In genomic region chr14:52015445-52016100, GRCm38 (mm10) we compare ENCODE assay signal across 9 mouse cellular contexts. TPM values are rescaled to one million over a fixed set of nuclear protein-coding genes. Genes with fewer than 3 reads are reported as not detected.
A peak's percentile ranks its signal among the peaks of the same experiment; 100 is the strongest.
DNase-seq lines count a peak whose midpoint lies in the region; ATAC-seq and TF ChIP-seq lines count a peak whose summit lies in the region.
"Had no signal": no experiment of that assay in that cellular context is flagged by ENCODE, and none has a peak within 500 bp of the region (broad histone marks: within the 10 kb centered on the region; RNA-seq: fewer than 3 reads in every experiment).

Gene Tmem253 (plus strand): TSS chr14:52015658.

- ATAC-seq in granulocyte monocyte progenitor cell, adult 5-6 weeks (replicated peaks; ENCODE audit: poor library complexity, severe bottlenecking), result peak; percentile 21
- ATAC-seq in liver, postnatal 0 days, result no peak

- H3K4me1 ChIP-seq in heart, adult 2 months (ENCODE audit: control insufficient read depth, insufficient read depth, low read length), result peaks cover 7% of the 10 kb centered on the region
- H3K4me1 ChIP-seq in ES-Bruce4 (ENCODE audit: control insufficient read depth, insufficient read depth, low read length), result peaks cover 8% of the 10 kb centered on the region
- H3K4me1 ChIP-seq in liver, postnatal 0 days (ENCODE audit: insufficient read depth), result peaks cover 32% of the 10 kb centered on the region

- H3K4me3 ChIP-seq in heart, adult 2 months, result peak within 1 kb of the TSS; percentile 48
- H3K4me3 ChIP-seq in ES-Bruce4 (ENCODE audit: low read depth, low read length), result peak within 1 kb of the TSS; percentile 97
- H3K4me3 ChIP-seq in liver, postnatal 0 days (ENCODE audit: low read depth, low read length), result peak within 1 kb of the TSS; percentile 73

- no peak for TF ChIP-seq POLR2A in heart, adult 2 months (IDR thresholded peaks at IDR 0.05; ENCODE audit: insufficient read depth, low read depth, low read length)
- TF ChIP-seq POLR2A in ES-Bruce4 (IDR thresholded peaks at IDR 0.05; ENCODE audit: insufficient read depth, low read length), result no peak

- H3K27ac ChIP-seq in heart, adult 2 months, result peak within 1 kb of the TSS; percentile 84
- peak within 1 kb of the TSS; percentile 98 for H3K27ac ChIP-seq in ES-Bruce4 (ENCODE audit: insufficient read depth, low read length)
- H3K27ac ChIP-seq in liver, postnatal 0 days (ENCODE audit: low read depth), result peak within 1 kb of the TSS; percentile 80

- no peak for DNase-seq in heart, adult 2 months
- no peak for DNase-seq in heart, postnatal 25 days (ENCODE audit: low spot score)
- no peak for DNase-seq in liver, postnatal 0 days
- no peak for DNase-seq in embryo, embryonic 11 days
- DNase-seq in adrenal gland, postnatal 36 days, result no peak
- no peak for DNase-seq in layer of hippocampus, postnatal 36 days

- 17% methylated on average over 6 of the region's 6 CpGs for WGBS in heart, adult 2 months
- WGBS in liver, postnatal 0 days (ENCODE audit: insufficient replicate concordance), result 35% methylated on average over 6 of the region's 6 CpGs

- no peaks in the 10 kb centered on the region for H3K9me3 ChIP-seq in ES-Bruce4 (replicated peaks; ENCODE audit: control insufficient read depth, insufficient read depth, low read length, poor library complexity, severe bottlenecking)
- H3K9me3 ChIP-seq in liver, postnatal 0 days (ENCODE audit: low read length), result no peaks in the 10 kb centered on the region

- no peak for TF ChIP-seq EP300 in heart, adult 2 months (IDR thresholded peaks at IDR 0.05; ENCODE audit: insufficient read depth, low read depth, low read length)
- no peak for TF ChIP-seq EP300 in ES-Bruce4 (IDR thresholded peaks at IDR 0.05; ENCODE audit: insufficient read depth, low read depth, low read length)
- no peak for TF ChIP-seq EP300 in liver, postnatal 0 days (IDR thresholded peaks at IDR 0.05; ENCODE audit: low read depth)

- intact Hi-C loops in heart, adult 2 months (cut with DNase I), result loop anchor here (5.0 to 10.0 kb wide), 2 partner anchors 87 to 259 kb away; partner anchors contain the start of genes Hnrnpc, Rab2b and Tox4
- intact Hi-C loops in heart, postnatal 25 days (cut with DNase I), result no loop called here

- H3K4me2 ChIP-seq in liver, postnatal 0 days (ENCODE audit: low read depth, low read length), result peak within 1 kb of the TSS; percentile 92

- no peaks in the 10 kb centered on the region; the same call in 1 of the 2 replicates for H3K36me3 ChIP-seq in heart, adult 2 months (ENCODE audit: control insufficient read depth, insufficient read depth, low read length)
- H3K36me3 ChIP-seq in ES-Bruce4 (ENCODE audit: control insufficient read depth, insufficient read depth, low read length, poor library complexity, severe bottlenecking), result no peaks in the 10 kb centered on the region
- H3K36me3 ChIP-seq in liver, postnatal 0 days (replicated peaks; ENCODE audit: insufficient read depth, low read length), result 0 out of 2 replicates have a peak, but pooled peaks cover 4% of the 10 kb centered on the region

- peak within 1 kb of the TSS; percentile 86 for H3K9ac ChIP-seq in heart, adult 2 months (ENCODE audit: low read depth, low read length)
- H3K9ac ChIP-seq in ES-Bruce4 (ENCODE audit: low read depth, poor library complexity, severe bottlenecking), result peak within 1 kb of the TSS; percentile 98
- H3K9ac ChIP-seq in liver, postnatal 0 days (replicated peaks), result peak within 1 kb of the TSS; percentile 74

- no peaks in the 10 kb centered on the region for H3K27me3 ChIP-seq in heart, adult 2 months (ENCODE audit: control insufficient read depth, insufficient read depth, low read length)
- H3K27me3 ChIP-seq in ES-Bruce4 (ENCODE audit: control insufficient read depth, insufficient read depth, low read length, poor library complexity, severe bottlenecking), result no peaks in the 10 kb centered on the region
- no peaks in the 10 kb centered on the region for H3K27me3 ChIP-seq in liver, postnatal 0 days (ENCODE audit: insufficient read depth, low read length)
- H3K27me3 ChIP-seq: Patski had no signal

- no peak for TF ChIP-seq CTCF in heart, adult 2 months (IDR thresholded peaks at IDR 0.05)
- TF ChIP-seq CTCF in ES-Bruce4 (IDR thresholded peaks at IDR 0.05; ENCODE audit: low read depth, low read length), result no peak
- no peak for TF ChIP-seq CTCF in liver, postnatal 0 days (IDR thresholded peaks at IDR 0.05; ENCODE audit: low read depth)

- H3K79me2 ChIP-seq in heart, adult 2 months (replicated peaks; ENCODE audit: control insufficient read depth, insufficient read depth, low read length), result no peaks in the 10 kb centered on the region

RNA-seq across cellular contexts. Expression of gene Tmem253, which starts in this region (rescaled TPM):
- total RNA-seq in heart, adult 2 months (2021), result 1 to 10 TPM; 2.2 to 4.2 TPM
- polyA plus RNA-seq in heart, adult 2 months (2012; rRNA removed), result 2.8 and 3.8 TPM in 2 replicates
- 1 to 10 TPM; 3.3 to 3.9 TPM for total RNA-seq in heart, postnatal 25 days (2021)
- 1.3 and 1.9 TPM in 2 replicates for polyA plus RNA-seq in ES-Bruce4 (2011; ENCODE audit: insufficient read depth, insufficient read length, low read depth, missing spikeins)
- total RNA-seq in granulocyte monocyte progenitor cell, adult 5-6 weeks (2014; fragmentation: Nextera tagmentation), result not detected in 2 replicates
- total RNA-seq in granulocyte monocyte progenitor cell, adult 5-6 weeks (2017), result not detected in 2 replicates
- 0.23 and 0.31 TPM in 2 replicates for polyA plus RNA-seq in liver, postnatal 0 days (2015; fragmentation: Nextera tagmentation; extraction: Ambion mirVana)
- 1 to 10 TPM; 1.7 to 2.5 TPM for total RNA-seq in adrenal gland, postnatal 36 days (2021)
- total RNA-seq in layer of hippocampus, postnatal 36 days (2021), result under 1 TPM in 1 of 2 experiments, not detected in 1; 0.65 TPM

Comparison
In these comparisons a context has a peak if more than half of its experiments do, and no peak if none do; other contexts are left out.
1. Peak in ATAC-seq in granulocyte monocyte progenitor cell, adult 5-6 weeks; RNA of the gene not detected or under 1 TPM.